Mouse (Mus musculus): ENCODE results near the gene Tbxas1. TPM values are rescaled to one million over a fixed set of nuclear protein-coding genes. Genes with fewer than 3 reads are reported as not detected.

Gene Tbxas1
- total RNA-seq (2021) = 1 to 10 TPM in 1 of 2 experiments, under 1 TPM in 1; 0.72 to 1.2 TPM

- DNase-seq = peak; percentile 65
Measured at GRCm38 (mm10) chr6:38875258-38876070, at the start of gene Tbxas1. Gene Tbxas1, plus strand, starts transcription at chr6:38875404.

GRCm38 (mm10) chr6:38825886-38826285, 49.3 kb upstream of the Tbxas1 start:
- DNase-seq = no peak

GRCm38 (mm10) chr6:38826857-38827256, 48.3 kb upstream of the Tbxas1 start:
- DNase-seq = no peak

- DNase-seq = no peak
Measured at GRCm38 (mm10) chr6:38827435-38827834, 47.8 kb upstream of the Tbxas1 start.

- no peak for DNase-seq
Measured at GRCm38 (mm10) chr6:38828211-38828610, 47.0 kb upstream of the Tbxas1 start.

- no peak for DNase-seq
Measured at GRCm38 (mm10) chr6:38829452-38829851, 45.8 kb upstream of the Tbxas1 start.

- no peak for DNase-seq
Measured at GRCm38 (mm10) chr6:38833721-38834120, 41.5 kb upstream of the Tbxas1 start.

- DNase-seq = no peak
Measured at GRCm38 (mm10) chr6:38834727-38835126, 40.5 kb upstream of the Tbxas1 start.

GRCm38 (mm10) chr6:38835217-38835616, 40.0 kb upstream of the Tbxas1 start:
- no peak for DNase-seq

- DNase-seq = no peak
Measured at GRCm38 (mm10) chr6:38838061-38838460, 37.1 kb upstream of the Tbxas1 start.

GRCm38 (mm10) chr6:38839891-38840290, 35.3 kb upstream of the Tbxas1 start:
- no peak for DNase-seq

- no peak for DNase-seq
Measured at GRCm38 (mm10) chr6:38840380-38840779, 34.8 kb upstream of the Tbxas1 start.

GRCm38 (mm10) chr6:38840780-38841179, 34.4 kb upstream of the Tbxas1 start:
- DNase-seq = no peak

- DNase-seq = no peak
Measured at GRCm38 (mm10) chr6:38841551-38841950, 33.7 kb upstream of the Tbxas1 start.

- DNase-seq = no peak
Measured at GRCm38 (mm10) chr6:38845117-38845516, 30.1 kb upstream of the Tbxas1 start.

- DNase-seq = no peak
Measured at GRCm38 (mm10) chr6:38845876-38846275, 29.3 kb upstream of the Tbxas1 start.

- no peak for DNase-seq
Measured at GRCm38 (mm10) chr6:38846330-38847195, 28.6 kb upstream of the Tbxas1 start.

GRCm38 (mm10) chr6:38847447-38847846, 27.8 kb upstream of the Tbxas1 start:
- no peak for DNase-seq

GRCm38 (mm10) chr6:38847958-38848910, 27.0 kb upstream of the Tbxas1 start:
- no peak for DNase-seq

- no peak for DNase-seq
Measured at GRCm38 (mm10) chr6:38850715-38851259, 24.4 kb upstream of the Tbxas1 start.

GRCm38 (mm10) chr6:38851740-38852139, 23.5 kb upstream of the Tbxas1 start:
- DNase-seq = no peak

- DNase-seq = no peak
Measured at GRCm38 (mm10) chr6:38853561-38853992, 21.6 kb upstream of the Tbxas1 start.

Measured in heart, postnatal 4 days (tissue).